Mouse (Mus musculus): ENCODE measurements around the gene Bank1. TPM values are rescaled to one million over a fixed set of nuclear protein-coding genes. Genes with fewer than 3 reads are reported as not detected.
"Not testable (repeated sequence)": the region's sequence is repeated elsewhere in the genome, so short reads cannot be mapped to it uniquely, and the experiment has no call there.

Bank1 gene
- total and polyA plus RNA-seq, 2 experiments from 2014 or later = 0.43 to 0.66 TPM

DNA sequence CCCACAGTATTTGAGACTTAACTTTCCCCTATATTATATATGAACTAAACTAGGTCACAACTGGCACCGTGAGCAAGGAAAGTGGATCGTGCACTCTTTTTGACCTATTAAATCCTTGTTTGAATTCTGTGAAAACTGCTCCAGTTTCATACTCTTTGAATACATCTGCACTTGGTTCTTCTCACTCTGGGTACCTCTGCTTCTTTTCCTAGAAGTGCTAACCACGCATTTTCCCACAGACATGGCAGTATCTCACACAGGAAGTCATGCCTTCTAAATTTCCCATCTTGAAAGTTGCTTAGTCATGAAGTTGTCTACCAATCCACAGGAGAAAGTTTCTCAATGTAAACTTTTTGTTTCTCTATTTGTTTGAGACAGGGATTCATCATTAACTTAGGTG lies 3.9 kb downstream of the Bank1 start:
- Histone ChIP-seq H3K27ac (ENCODE audit: low read depth, low read length) (no peak overlapping the region), H3K9ac (replicated peaks; ENCODE audit: low read length, poor library complexity, severe bottlenecking) (no peak overlapping the region), H3K4me2 (ENCODE audit: low read depth, low read length, poor library complexity, severe bottlenecking) (no peak overlapping the region), H3K9me3 (ENCODE audit: low read length) (no peaks in the 10 kb centered on the region), H3K4me1 (ENCODE audit: insufficient read depth, low read length) (no peaks in the 10 kb centered on the region), H3K4me3 (ENCODE audit: low read depth, low read length) (no peak overlapping the region), H3K27me3 (ENCODE audit: insufficient read depth, low read length) (no peaks in the 10 kb centered on the region), H3K36me3 (ENCODE audit: insufficient read depth, low read length) (no peaks in the 10 kb centered on the region)
- no peak for DNase-seq (ENCODE audit: low spot score)
- no peak for ATAC-seq (ENCODE audit: low FRiP score)
- no peak for TF ChIP-seq CTCF (IDR thresholded peaks at IDR 0.05)
- 84% methylated on average over 3 of the region's 3 CpGs for WGBS

DNA sequence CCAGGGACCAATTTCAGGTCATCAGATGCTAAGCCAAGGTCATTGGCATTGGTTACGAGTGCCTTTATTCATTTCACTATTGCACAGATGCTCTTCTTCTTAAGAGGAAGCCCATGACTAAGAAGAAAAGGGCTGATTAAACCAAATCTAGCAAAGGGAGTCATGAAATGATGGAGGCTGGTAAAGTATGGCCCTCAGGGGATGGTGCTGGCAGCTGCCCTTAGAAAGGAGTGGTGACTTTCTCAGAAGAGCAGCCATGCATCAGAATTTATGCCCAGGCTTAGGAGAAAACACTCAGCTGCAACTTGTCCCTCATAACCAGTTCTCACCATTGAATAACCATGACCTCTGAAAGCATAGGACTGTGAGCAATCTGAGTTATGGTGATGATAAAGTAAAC lies 17.4 kb downstream of the Bank1 start:
- no peak for DNase-seq (ENCODE audit: low spot score)
- Histone ChIP-seq H3K27me3 (ENCODE audit: insufficient read depth, low read length) (no peaks in the 10 kb centered on the region), H3K27ac (ENCODE audit: low read depth, low read length) (no peak overlapping the region), H3K9ac (replicated peaks; ENCODE audit: low read length, poor library complexity, severe bottlenecking) (no peak overlapping the region), H3K4me3 (ENCODE audit: low read depth, low read length) (no peak overlapping the region), H3K4me2 (ENCODE audit: low read depth, low read length, poor library complexity, severe bottlenecking) (no peak overlapping the region), H3K36me3 (ENCODE audit: insufficient read depth, low read length) (no peaks in the 10 kb centered on the region), H3K9me3 (ENCODE audit: low read length) (no peaks in the 10 kb centered on the region), H3K4me1 (ENCODE audit: insufficient read depth, low read length) (no peaks in the 10 kb centered on the region)
- TF ChIP-seq CTCF (IDR thresholded peaks at IDR 0.05) = no peak
- ATAC-seq (ENCODE audit: low FRiP score) = no peak
- WGBS = 94% methylated on average over 1 of the region's 1 CpGs

DNA sequence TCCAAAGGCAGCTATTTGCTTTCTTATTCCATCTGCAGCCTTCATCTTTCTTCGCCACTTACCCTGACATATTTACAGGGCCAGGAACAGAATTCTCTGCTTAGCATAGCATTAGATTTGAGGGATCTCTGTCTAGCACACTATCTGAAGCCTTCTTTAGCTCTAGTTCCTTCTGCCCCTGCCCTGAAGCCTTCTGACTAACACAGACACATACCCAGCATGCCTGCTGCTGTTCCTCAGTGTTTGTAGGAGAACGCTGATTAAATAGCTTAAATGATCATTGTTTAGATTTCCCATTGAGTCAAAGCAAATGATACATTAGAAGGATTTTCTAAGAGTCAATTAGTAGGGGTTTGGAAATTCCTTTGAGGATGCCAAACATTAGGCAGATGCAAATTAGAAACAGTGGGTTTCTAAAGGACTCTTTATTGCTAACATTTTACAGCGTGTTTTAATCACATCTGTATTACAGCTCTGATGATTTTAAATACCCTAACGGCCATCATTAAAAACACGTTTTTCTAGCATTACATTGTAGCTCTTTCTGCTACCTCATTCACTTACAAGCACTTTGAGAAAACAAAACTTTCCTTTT lies 19.2 kb downstream of the Bank1 start:
- Histone ChIP-seq H3K4me2 (ENCODE audit: low read depth, low read length, poor library complexity, severe bottlenecking) (no peak overlapping the region), H3K9me3 (ENCODE audit: low read length) (no peaks in the 10 kb centered on the region), H3K36me3 (ENCODE audit: insufficient read depth, low read length) (no peaks in the 10 kb centered on the region), H3K27me3 (ENCODE audit: insufficient read depth, low read length) (no peaks in the 10 kb centered on the region), H3K4me3 (ENCODE audit: low read depth, low read length) (no peak overlapping the region), H3K27ac (ENCODE audit: low read depth, low read length) (no peak overlapping the region), H3K4me1 (ENCODE audit: insufficient read depth, low read length) (no peaks in the 10 kb centered on the region), H3K9ac (replicated peaks; ENCODE audit: low read length, poor library complexity, severe bottlenecking) (no peak overlapping the region)
- 67% methylated on average over 5 of the region's 5 CpGs for WGBS
- DNase-seq (ENCODE audit: low spot score) (peak; percentile 27), ATAC-seq (ENCODE audit: low FRiP score) (no peak)
- TF ChIP-seq CTCF (IDR thresholded peaks at IDR 0.05) = no peak

DNA sequence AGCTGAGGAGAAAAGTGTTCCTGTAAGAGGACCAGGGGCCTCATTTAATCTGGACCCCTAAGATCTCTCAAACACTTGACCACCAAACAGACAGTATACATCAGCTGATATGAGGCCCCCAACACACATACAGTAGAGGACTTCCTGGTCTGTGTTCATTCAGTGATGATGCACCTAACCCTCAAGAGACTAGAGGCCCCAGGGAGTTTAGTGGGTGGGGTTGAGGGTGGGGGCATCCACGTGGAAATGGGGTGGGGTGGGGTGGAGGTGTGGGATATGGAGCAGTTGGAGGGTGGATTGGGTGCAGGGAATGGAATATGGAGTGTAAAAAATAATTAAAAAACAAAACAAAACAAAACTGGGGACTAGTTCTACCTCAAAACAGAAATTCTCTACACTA lies 23.3 kb downstream of the Bank1 start:
- 59% methylated on average over 1 of the region's 1 CpGs for WGBS
- DNase-seq (ENCODE audit: low spot score) = no peak
- no peaks in the 10 kb centered on the region for H3K27me3 ChIP-seq (ENCODE audit: insufficient read depth, low read length)
- no peak for ATAC-seq (ENCODE audit: low FRiP score)
- H3K4me2 ChIP-seq (ENCODE audit: low read depth, low read length, poor library complexity, severe bottlenecking) = no peak overlapping the region
- H3K36me3 ChIP-seq (ENCODE audit: insufficient read depth, low read length) = no peaks in the 10 kb centered on the region
- H3K27ac ChIP-seq (ENCODE audit: low read depth, low read length) = no peak overlapping the region
- no peaks in the 10 kb centered on the region for H3K9me3 ChIP-seq (ENCODE audit: low read length)
- H3K9ac ChIP-seq (replicated peaks; ENCODE audit: low read length, poor library complexity, severe bottlenecking) = no peak overlapping the region
- no peak overlapping the region for H3K4me3 ChIP-seq (ENCODE audit: low read depth, low read length)
- H3K4me1 ChIP-seq (ENCODE audit: insufficient read depth, low read length) = no peaks in the 10 kb centered on the region
- TF ChIP-seq CTCF (IDR thresholded peaks at IDR 0.05) = no peak

DNA sequence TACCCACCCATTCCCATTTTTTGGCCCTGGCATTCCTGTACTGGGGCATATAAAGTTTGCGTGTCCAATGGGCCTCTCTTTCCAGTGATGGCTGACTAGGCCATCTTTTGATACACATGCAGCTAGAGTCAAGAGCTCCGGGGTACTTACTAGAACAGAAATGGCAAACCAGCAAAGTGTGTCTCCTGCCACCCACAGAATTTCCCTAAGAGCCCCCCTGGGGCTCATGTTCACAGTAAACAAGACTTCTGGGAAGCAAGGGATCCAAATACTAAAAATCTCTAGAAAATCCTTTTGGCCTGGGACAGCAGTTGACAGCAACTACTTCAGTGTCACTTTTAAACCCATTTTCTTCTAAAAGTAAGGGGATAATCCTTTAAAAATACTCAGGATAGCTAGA lies 25.1 kb downstream of the Bank1 start:
- H3K9me3 ChIP-seq (ENCODE audit: low read length); H3K4me1 ChIP-seq (ENCODE audit: insufficient read depth, low read length); ATAC-seq (ENCODE audit: low FRiP score); H3K9ac ChIP-seq (replicated peaks; ENCODE audit: low read length, poor library complexity, severe bottlenecking); H3K36me3 ChIP-seq (ENCODE audit: insufficient read depth, low read length); H3K4me2 ChIP-seq (ENCODE audit: low read depth, low read length, poor library complexity, severe bottlenecking); H3K4me3 ChIP-seq (ENCODE audit: low read depth, low read length); DNase-seq (ENCODE audit: low spot score); H3K27ac ChIP-seq (ENCODE audit: low read depth, low read length); H3K27me3 ChIP-seq (ENCODE audit: insufficient read depth, low read length): not testable (repeated sequence)
- WGBS = 89% methylated on average over 2 of the region's 2 CpGs

DNA sequence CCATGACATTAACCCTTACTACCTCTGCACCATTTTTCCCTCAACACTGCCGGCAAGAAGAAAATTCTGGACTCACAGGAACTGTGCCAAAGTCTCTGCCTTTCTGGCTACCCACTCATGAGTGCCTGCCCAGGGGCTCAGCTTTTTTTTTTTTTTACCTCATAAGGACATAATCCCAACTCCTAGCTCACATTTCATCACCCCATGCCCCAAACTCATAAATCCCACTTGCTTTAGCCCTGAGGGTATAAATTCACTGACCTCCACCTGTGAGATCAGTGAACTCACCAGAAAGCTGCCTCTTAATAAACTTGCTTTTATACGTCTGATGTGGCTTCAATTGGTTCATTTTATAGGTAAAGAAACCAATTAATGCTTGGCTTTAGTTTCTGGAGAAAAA lies 28.5 kb downstream of the Bank1 start:
- no peak overlapping the region for H3K27ac ChIP-seq (ENCODE audit: low read depth, low read length)
- H3K4me2 ChIP-seq (ENCODE audit: low read depth, low read length, poor library complexity, severe bottlenecking) = no peak overlapping the region
- no peak for TF ChIP-seq CTCF (IDR thresholded peaks at IDR 0.05)
- DNase-seq (ENCODE audit: low spot score) (no peak), ATAC-seq (ENCODE audit: low FRiP score) (no peak)
- 84% methylated on average over 2 of the region's 2 CpGs for WGBS
- H3K4me3 ChIP-seq (ENCODE audit: low read depth, low read length) = no peak overlapping the region
- H3K36me3 ChIP-seq (ENCODE audit: insufficient read depth, low read length) = no peaks in the 10 kb centered on the region
- no peaks in the 10 kb centered on the region for H3K9me3 ChIP-seq (ENCODE audit: low read length)
- no peaks in the 10 kb centered on the region for H3K4me1 ChIP-seq (ENCODE audit: insufficient read depth, low read length)
- H3K9ac ChIP-seq (replicated peaks; ENCODE audit: low read length, poor library complexity, severe bottlenecking) = no peak overlapping the region
- no peaks in the 10 kb centered on the region for H3K27me3 ChIP-seq (ENCODE audit: insufficient read depth, low read length)

All from midbrain, postnatal 0 days (tissue).